Mouse (Mus musculus): Measurements from ENCODE around the gene Gm20605. TPM values are rescaled to one million over a fixed set of nuclear protein-coding genes. Genes with fewer than 3 reads are reported as not detected.

The Gm20605 gene
- 1 to 10 TPM; 2.9 to 3.3 TPM for total RNA-seq (2021)
- long read RNA-seq, experiment 1, full-length matches to known transcripts, result 4 of 6 reads
- long read RNA-seq, experiment 1, partial matches to known transcripts, result 1 of 6 reads
- long read RNA-seq, experiment 1, other reads (novel, unspliced or antisense), result 1 of 6 reads
- long read RNA-seq, experiment 2, full-length matches to known transcripts, result 1 of 11 reads
- long read RNA-seq, experiment 2, partial matches to known transcripts, result 4 of 11 reads
- long read RNA-seq, experiment 2, other reads (novel, unspliced or antisense), result 6 of 11 reads

DNA sequence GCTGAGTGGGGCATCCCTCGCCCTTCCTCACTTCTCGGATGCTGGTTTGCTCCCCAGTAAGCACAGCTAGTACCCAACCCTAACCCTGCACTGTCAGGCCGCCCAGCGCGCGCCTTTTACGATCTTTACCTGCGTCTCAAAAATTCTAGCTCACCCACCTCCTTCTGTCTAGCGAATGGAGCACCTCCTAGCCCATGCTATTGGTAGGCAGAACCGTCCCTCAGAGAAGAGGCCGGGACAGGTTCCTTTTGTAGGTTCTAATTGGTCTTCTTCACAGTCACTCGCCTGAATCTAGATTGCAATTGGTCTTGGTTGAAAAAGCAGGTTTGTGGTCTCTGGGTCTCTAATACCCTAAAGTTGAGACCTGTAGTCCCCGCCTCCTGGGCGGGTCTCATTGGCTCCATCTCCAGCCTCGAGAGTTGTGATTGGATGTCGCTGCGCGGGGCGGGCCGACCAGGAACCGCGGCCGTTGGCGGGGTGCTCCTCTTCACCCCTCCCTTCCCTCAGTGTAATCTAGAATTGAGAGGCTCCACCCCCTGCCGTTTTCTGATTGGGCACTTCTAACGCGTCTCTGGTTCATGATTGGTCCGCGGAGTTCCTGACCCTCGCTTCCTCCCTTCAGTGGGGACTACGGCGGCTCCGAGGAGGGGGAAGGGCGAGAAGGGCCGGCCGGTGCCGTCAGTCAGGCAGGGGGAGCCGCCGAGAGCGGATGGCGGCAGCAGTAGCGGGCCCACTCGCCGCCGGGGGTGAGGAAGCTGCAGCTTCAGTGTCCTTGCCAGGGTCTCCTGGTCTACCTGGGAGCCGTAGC is at the start of gene Gm20605, which contains the start of the genes Fbxo24 and Lrch4:
Gene Gm20605 (plus strand): TSS at position 678 of the 808 bp plus-strand sequence.
Gene Fbxo24 (minus strand): TSS at position 505 of the 808 bp plus-strand sequence.
Gene Lrch4 (plus strand): TSS at position 624 of the 808 bp plus-strand sequence.
- peak; percentile 99 for DNase-seq
- intact Hi-C loops (cut with DNase I), result loop anchor here (1.0 kb wide), 1 partner anchor 27 kb away; the partner anchor contains the start of gene Mospd3
- peak within 1 kb of the TSS; percentile 97 for H3K27ac ChIP-seq
- peak within 1 kb of the TSS; percentile 89 for H3K4me3 ChIP-seq
- TF ChIP-seq CTCF (IDR thresholded peaks at IDR 0.05), result peak; percentile 28; the same call in 1 of the 2 replicates

DNA sequence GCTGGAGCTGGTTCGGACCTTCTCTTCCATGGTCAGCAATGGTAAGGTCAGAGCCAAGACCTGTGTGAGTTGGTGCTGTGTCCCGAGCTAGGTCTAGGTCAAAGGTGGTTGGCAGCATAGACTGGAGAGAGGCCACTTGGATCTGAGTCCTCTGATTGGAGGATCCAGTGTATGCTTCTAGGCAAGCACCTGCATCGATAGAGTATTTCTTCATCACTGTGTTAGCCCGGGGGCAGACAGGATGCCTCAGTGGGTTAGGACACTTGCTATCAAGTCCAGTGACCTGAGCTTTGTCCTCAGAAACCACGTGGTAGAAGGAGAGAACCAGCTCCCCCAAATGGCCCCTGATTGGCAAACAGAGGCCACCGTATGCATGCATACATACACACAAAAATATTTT is 48.7 kb upstream of the Gm20605 start:
- intact Hi-C loops (cut with DNase I), result loop anchor here (5.0 kb wide), 1 partner anchor 177 kb away; no protein-coding TSS in a partner anchor
- no peak overlapping the region for H3K27ac ChIP-seq
- no peak for TF ChIP-seq CTCF (IDR thresholded peaks at IDR 0.05)
- H3K4me3 ChIP-seq, result no peak overlapping the region
- no peak for DNase-seq

DNA sequence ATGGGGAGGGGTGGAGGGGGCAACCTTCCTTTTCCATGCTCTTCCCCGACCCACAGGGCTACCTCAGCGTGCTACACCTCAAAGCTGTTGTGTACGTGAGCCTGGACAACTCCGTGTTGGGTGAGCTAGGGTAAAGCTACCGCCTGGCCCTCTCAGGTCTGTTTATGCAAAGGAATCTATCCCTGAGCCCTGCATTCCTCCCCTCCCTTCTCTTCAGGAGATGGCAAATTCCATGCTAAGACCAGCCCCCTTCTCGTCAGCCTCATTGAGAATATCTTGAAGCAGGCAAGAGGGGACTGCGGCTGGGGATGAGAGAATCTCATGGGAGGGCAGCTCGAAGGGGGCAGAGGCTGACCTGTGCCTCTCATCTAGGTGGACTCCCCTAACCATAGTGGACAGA is 46.3 kb upstream of the Gm20605 start:
- no peak for DNase-seq
- TF ChIP-seq CTCF (IDR thresholded peaks at IDR 0.05), result no peak
- Histone ChIP-seq H3K27ac (no peak overlapping the region), H3K4me3 (no peak overlapping the region)
- intact Hi-C loops (cut with DNase I), result loop anchor here (5.0 kb wide), 1 partner anchor 175 kb away; no protein-coding TSS in a partner anchor

DNA sequence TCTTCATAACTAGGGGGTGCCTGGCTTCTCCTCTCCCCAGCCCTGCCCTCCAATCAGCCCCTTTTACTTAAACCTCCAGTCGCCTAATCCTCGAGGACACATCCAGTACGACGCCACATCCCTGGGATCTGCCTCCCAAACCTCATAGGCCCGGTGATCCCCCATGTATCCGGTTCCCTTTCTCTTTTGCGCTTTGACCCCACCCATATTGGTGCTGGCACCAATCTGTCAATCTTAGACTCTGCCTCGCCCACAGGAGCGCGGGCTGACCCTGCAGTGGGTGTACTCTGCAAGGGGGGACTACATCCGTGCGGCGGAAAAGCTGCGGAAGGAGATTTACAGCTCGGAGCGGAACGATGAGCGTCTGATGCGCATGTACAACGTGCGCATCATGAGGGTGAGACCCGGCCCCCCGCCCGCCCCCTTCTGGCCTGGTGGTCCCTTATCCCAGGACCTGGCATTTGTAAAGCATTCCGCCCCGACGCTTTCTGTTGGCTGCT is 45.3 kb upstream of the Gm20605 start:
- Histone ChIP-seq H3K27ac (no peak overlapping the region), H3K4me3 (peak overlapping the region; percentile 60)
- DNase-seq, result no peak
- TF ChIP-seq CTCF (IDR thresholded peaks at IDR 0.05), result no peak
- intact Hi-C loops (cut with DNase I), result loop anchor here (5.0 kb wide), 1 partner anchor 174 kb away; no protein-coding TSS in a partner anchor

DNA sequence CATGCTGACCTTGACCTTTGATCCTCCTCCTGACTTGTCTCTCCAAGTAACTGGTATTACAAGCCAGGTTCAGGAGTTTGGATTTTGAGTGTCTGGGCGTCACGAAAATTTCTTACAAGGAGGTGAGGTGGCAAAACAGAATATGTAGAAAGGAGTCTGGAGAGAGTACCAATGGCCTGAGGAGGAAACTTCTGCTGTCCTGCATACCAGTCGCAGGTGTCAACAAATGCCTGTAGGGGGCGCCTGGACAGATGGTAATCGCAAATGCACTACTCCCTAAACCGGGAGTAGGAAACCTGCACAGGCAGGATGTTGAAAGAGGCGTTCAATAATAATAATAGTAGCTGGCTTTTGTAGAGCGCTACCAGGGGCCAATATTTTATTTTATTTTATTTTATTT is 44.0 kb upstream of the Gm20605 start:
- Histone ChIP-seq H3K27ac (no peak overlapping the region), H3K4me3 (no peak overlapping the region)
- DNase-seq, result peak; percentile 78
- peak; percentile 84 for TF ChIP-seq CTCF (IDR thresholded peaks at IDR 0.05)
- intact Hi-C loops (cut with DNase I), result loop anchor here (1.0 to 5.0 kb wide), 2 partner anchors 67 to 172 kb away; no protein-coding TSS in a partner anchor

DNA sequence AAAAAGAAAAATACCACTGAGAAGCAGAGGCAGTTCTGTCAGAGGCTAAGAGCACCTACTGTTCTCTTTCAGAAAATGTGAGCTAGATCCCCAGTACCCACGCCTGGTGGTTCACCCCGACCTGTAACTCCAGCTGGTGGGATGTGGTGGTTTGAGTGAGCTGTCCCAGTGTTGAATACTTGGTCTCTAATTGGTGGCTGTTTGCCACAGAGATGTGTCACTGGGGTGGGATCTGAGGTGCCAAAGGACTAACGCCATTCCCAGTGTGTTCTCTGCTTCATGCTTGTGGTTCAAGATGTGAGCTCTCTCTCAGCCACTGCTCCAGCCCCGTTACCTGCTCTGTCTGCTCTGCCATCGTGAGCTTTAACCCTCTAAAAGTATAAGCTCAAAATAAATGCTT is 38.5 kb upstream of the Gm20605 start:
- no peak overlapping the region for H3K27ac ChIP-seq

DNA sequence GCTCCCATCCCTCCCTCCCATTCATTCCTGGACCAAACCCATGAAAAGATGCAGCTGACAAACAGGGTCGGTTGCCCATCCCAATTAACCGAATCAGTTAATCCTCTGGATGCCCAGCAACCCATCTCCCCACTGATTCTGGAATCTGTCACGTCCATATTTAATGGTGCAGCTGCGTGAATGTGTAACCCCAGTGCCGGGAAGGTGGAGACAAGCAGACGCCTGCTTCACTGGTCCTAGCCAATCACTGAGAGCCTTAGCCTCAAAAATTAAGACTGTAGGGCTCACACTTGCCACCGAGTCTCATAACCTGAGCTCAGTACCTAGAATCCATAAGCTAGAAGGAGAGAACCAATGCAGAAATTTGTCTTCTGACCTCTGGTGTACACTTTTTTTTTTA is 33.1 kb upstream of the Gm20605 start:
- no peak for TF ChIP-seq CTCF (IDR thresholded peaks at IDR 0.05)
- intact Hi-C loops (cut with DNase I), result no loop called here
- no peak overlapping the region for H3K4me3 ChIP-seq
- DNase-seq, result no peak
- no peak overlapping the region for H3K27ac ChIP-seq

More for the DNA sequence above, 38.5 kb upstream of the Gm20605 start:
- DNase-seq, result no peak
- no peak overlapping the region for H3K4me3 ChIP-seq
- no peak for TF ChIP-seq CTCF (IDR thresholded peaks at IDR 0.05)
- intact Hi-C loops (cut with DNase I), result no loop called here

DNA sequence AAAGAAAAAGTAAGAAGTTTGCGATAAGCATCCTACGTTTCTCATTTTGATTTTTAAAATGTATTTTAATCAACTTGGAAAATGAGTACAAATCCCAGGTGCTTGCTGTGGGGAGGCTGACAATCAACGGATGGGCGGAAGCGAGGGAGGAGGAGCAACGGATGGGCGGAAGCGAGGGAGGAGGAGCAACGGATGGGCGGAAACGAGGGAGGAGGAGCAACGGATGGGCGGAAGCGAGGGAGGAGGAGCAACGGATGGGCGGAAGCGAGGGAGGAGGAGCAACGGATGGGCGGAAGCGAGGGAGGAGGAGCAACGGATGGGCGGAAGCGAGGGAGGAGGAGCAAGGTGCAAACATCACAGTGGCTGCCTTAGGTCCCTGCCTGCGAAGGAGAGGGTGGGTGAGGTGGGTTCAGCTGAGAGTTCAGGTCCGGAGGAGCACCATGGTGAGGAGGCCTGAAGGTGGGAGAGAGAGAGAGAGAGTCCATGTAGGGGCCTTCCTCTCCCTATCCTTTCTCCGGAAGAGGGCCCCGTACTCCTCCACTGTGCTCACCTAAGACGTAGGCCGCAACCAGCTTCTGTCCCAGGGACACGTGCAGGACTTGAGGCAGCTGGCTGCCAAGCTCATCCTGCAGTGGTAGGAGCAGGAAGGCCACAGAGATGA is 32.2 kb upstream of the Gm20605 start:
- no peak for DNase-seq
- H3K4me3 ChIP-seq, result peak overlapping the region; percentile 33
- intact Hi-C loops (cut with DNase I), result no loop called here
- TF ChIP-seq CTCF (IDR thresholded peaks at IDR 0.05), result no peak
- H3K27ac ChIP-seq, result peak overlapping the region; percentile 46; the same call in 1 of the 2 replicates

DNA sequence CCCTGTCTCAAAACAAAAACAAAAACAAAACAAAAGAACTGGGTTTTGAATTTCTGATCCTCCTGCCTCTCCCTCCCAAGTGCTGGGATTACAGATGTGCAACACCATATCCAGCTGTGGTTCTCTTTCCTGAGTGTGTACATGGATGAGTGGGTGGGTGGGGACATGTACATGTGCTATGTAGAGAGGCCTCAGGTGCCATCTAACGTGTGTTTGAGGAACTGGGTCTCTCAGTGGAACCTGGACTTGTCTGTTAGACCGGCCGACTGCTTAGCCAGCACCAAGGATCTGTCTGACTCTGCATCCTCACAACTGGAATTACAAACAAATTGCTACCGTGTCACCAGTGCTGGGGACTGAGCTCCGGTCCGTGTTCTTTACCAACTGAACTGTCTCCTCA is 31.4 kb upstream of the Gm20605 start:
- intact Hi-C loops (cut with DNase I), result no loop called here
- no peak for DNase-seq
- Histone ChIP-seq H3K4me3 (no peak overlapping the region), H3K27ac (no peak overlapping the region)
- TF ChIP-seq CTCF (IDR thresholded peaks at IDR 0.05), result no peak

DNA sequence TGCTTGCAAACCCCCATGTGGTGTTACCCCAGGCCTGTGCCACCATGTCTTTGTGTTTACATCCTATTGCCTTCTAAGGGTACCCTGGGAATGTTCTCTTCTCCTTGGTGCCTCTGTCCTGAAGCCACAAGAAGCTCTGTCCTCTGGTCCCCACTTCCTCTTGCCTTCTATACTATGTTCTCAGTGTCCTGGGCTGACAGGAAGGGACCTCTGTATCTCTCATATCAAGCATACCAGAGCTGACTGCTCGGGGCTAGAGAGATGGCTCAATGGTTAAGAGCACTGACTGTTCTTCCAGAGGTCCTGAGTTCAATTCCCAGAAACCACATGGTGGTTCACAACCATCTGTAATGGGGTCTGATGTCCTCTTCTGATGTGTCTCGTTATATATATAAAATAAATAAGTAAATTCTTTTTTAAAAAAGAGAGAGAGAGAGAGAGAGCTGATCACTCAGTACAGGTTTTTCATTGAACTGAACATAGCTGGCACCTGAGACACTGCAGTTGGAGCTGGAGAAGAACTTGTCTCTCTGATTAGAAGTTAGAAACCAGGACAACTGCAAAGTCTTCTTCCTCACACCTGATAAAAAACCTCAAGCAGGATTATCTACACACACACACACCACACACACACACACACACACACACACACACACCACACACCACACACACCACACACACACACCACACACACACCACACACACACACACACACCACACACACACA is 30.7 kb upstream of the Gm20605 start:
- intact Hi-C loops (cut with DNase I), result no loop called here
- H3K4me3 ChIP-seq, result no peak overlapping the region
- DNase-seq, result no peak
- no peak overlapping the region for H3K27ac ChIP-seq
- no peak for TF ChIP-seq CTCF (IDR thresholded peaks at IDR 0.05)

DNA sequence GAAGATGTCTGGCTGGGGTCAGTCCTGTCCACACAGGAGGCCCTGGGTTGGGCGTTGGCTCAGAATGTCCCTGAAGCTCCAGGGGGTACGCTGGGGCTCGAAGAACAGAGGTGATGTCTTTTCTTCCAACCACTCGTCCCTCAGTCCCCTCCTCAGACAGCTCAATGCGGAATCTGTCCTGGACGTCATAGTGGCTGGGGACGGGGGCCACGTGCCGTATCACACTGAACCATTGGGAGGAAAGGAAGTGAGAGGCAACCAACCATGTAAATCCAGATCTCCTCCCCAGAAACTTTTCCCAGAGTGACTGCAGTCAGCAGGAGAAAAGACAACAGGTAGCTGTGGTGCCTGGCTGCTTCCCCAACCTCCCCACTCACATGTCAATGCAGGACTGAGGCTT is 29.4 kb upstream of the Gm20605 start:
- no peak for DNase-seq
- TF ChIP-seq CTCF (IDR thresholded peaks at IDR 0.05), result no peak
- Histone ChIP-seq H3K4me3 (peak overlapping the region; percentile 82), H3K27ac (peak overlapping the region; percentile 99)
- intact Hi-C loops (cut with DNase I), result no loop called here

DNA sequence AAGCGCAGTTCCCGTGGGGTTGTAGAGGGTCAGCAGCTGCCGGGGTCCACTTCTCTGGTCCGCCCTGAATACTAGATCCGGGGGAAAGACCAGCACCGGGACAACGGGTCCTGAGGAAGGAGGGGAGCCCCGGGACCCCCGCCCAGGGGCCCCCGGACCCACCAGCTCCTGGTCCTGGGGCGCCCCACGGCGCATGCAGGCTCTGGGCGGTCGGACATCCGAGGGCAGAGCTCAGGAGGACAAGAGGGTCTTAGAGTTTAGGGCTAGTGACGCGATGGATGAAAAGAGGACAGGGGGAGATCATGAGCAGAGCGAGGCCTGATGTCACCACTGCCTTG is 28.7 kb upstream of the Gm20605 start:
- no peak for DNase-seq
- Histone ChIP-seq H3K27ac (peak overlapping the region; percentile 99), H3K4me3 (peak overlapping the region; percentile 82)
- intact Hi-C loops (cut with DNase I), result loop anchor here (5.0 kb wide), 2 partner anchors 68 to 98 kb away; partner anchors contain the start of genes Epo, Gnb2 and Pop7
- no peak for TF ChIP-seq CTCF (IDR thresholded peaks at IDR 0.05)
